In the genomic region with DNA sequence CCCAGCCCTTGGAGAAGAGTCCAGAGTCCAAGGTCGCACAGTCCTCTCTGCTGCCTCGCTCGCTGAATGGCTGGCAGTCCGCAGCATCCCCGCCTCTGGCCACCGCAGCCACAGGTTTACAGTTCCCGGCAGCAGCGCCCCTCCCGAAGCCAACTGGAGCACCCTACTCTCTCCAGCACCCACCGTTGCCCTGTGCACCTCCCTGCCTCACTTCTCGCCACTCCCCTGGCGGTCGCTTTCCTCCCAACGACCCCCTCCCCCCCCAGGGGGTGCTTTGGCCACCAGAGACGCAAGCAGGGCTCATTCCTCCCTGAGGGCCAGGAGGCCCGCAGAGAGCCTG, we compare ENCODE assay signal across 8 mouse cellular contexts. TPM values are rescaled to one million over a fixed set of nuclear protein-coding genes. Genes with fewer than 3 reads are reported as not detected.
DNase-seq lines count a peak whose midpoint lies in the region; ATAC-seq lines count a peak whose summit lies in the region.

Gene Nxph1, plus strand, starts transcription at position 301 of the 340 bp plus-strand sequence.

- peak within 1 kb of the TSS; percentile 57 for H3K9ac ChIP-seq in forebrain, embryonic 12.5 days
- peak within 1 kb of the TSS; percentile 67 for H3K9ac ChIP-seq in neural tube, embryonic 12.5 days

- peaks cover 42% of the 10 kb centered on the region for H3K4me1 ChIP-seq in forebrain, embryonic 12.5 days
- H3K4me1 ChIP-seq in neural tube, embryonic 12.5 days = peaks cover 30% of the 10 kb centered on the region

- H3K27ac ChIP-seq in forebrain, embryonic 12.5 days = no peak within 1 kb of the TSS
- peak within 1 kb of the TSS; percentile 50; the same call in 1 of the 2 replicates for H3K27ac ChIP-seq in neural tube, embryonic 12.5 days

- peak within 1 kb of the TSS; percentile 50 for H3K4me3 ChIP-seq in forebrain, embryonic 12.5 days (replicated peaks)
- peak within 1 kb of the TSS; percentile 49 for H3K4me3 ChIP-seq in neural tube, embryonic 12.5 days

- H3K36me3 ChIP-seq in forebrain, embryonic 12.5 days (replicated peaks) = no peaks in the 10 kb centered on the region
- no peaks in the 10 kb centered on the region for H3K36me3 ChIP-seq in neural tube, embryonic 12.5 days

- no peak for DNase-seq in left cerebral cortex, adult 18-20 months (ENCODE audit: low spot score in 2 of 2)
- no peak for DNase-seq in left cerebral cortex, adult 9 months (ENCODE audit: low spot score in 2 of 2)
- DNase-seq in layer of hippocampus, postnatal 36 days = no peak
- DNase-seq in urinary bladder, postnatal 4 days (ENCODE audit: low spot score in 2 of 2) = no peak
- no peak for DNase-seq in thymus, postnatal 4 days

- 1% methylated on average over 16 of the region's 16 CpGs for WGBS in forebrain, embryonic 12.5 days
- under 1% methylated on average over 16 of the region's 16 CpGs for WGBS in neural tube, embryonic 12.5 days

- peaks cover 67% of the 10 kb centered on the region for H3K27me3 ChIP-seq in forebrain, embryonic 12.5 days
- H3K27me3 ChIP-seq in neural tube, embryonic 12.5 days (replicated peaks) = peaks cover 64% of the 10 kb centered on the region

- H3K9me3 ChIP-seq in forebrain, embryonic 12.5 days = no peaks in the 10 kb centered on the region
- H3K9me3 ChIP-seq in neural tube, embryonic 12.5 days = no peaks in the 10 kb centered on the region

- H3K4me2 ChIP-seq in forebrain, embryonic 12.5 days = peak within 1 kb of the TSS; percentile 86
- H3K4me2 ChIP-seq in neural tube, embryonic 12.5 days (replicated peaks) = peak within 1 kb of the TSS; percentile 78

- 0 out of 2 replicates have a peak, but pooled peaks have one; percentile 12 for ATAC-seq in forebrain, embryonic 12.5 days (ENCODE audit: low FRiP score)
- ATAC-seq in neural tube, embryonic 12.5 days (ENCODE audit: low FRiP score, low read depth) = peak; percentile 14
- no peak for ATAC-seq in cerebellum, adult (ENCODE audit: insufficient number of reproducible peaks, low FRiP score, low TSS enrichment)

RNA-seq across cellular contexts. Expression of gene Nxph1, which starts in this region (rescaled TPM):
- total RNA-seq in left cerebral cortex, adult 18-20 months (2021) = 10 to 100 TPM; 39.7 to 42.9 TPM
- 12.8 TPM in 2 replicates for polyA plus RNA-seq in forebrain, embryonic 12.5 days (2016; fragmentation: Nextera tagmentation; extraction: Ambion mirVana)
- total RNA-seq in layer of hippocampus, postnatal 36 days (2021) = 10 to 100 TPM; 35.8 to 38.6 TPM
- 29.0 and 31.7 TPM in 2 replicates for polyA plus RNA-seq in neural tube, embryonic 12.5 days (2016; fragmentation: Nextera tagmentation; extraction: Ambion mirVana)
